Mouse (Mus musculus) intestine, embryonic 14.5 days (tissue): ENCODE results near the gene Iffo1. TPM values are rescaled to one million over a fixed set of nuclear protein-coding genes. Genes with fewer than 3 reads are reported as not detected.

Experiments
- ATAC-seq: fragments of 200-750 bp; cut with Nextera tagmentation; replicated peaks from 2 replicates; pipeline ENCODE4 v1.8.0; 2017; ENCODE audit warnings: low read depth, moderate number of reproducible peaks, moderate TSS enrichment, moderate library complexity; ENCODE audit not compliant: low FRiP score, low TSS enrichment
- DNase-seq: peaks from one replicate; pipeline ENCODE4 v3.0.0-alpha.2; 2018; ENCODE audit warnings: low spot score
- H3K27ac ChIP-seq: fragments of 300-500 bp; sonication (generic); 2 replicates; pipeline ENCODE4 v1.5.1; 2014; ENCODE audit warnings: low read depth, mild to moderate bottlenecking, control low read depth
- H3K27me3 ChIP-seq: fragments of 300-500 bp; sonication (generic); replicated peaks from 2 replicates; pipeline ENCODE4 v1.6.1; 2014; ENCODE audit warnings: low read length, control low read depth; ENCODE audit not compliant: control insufficient read depth, insufficient read depth
- H3K36me3 ChIP-seq: fragments of 300-500 bp; sonication (generic); 2 replicates; pipeline ENCODE4 v1.6.1; 2014; ENCODE audit warnings: low read length, control low read depth; ENCODE audit not compliant: control insufficient read depth, insufficient read depth
- H3K4me1 ChIP-seq: fragments of 300-500 bp; sonication (generic); replicated peaks from 2 replicates; pipeline ENCODE4 v1.6.1; 2014; ENCODE audit warnings: low read length, control low read depth, mixed read lengths; ENCODE audit not compliant: control insufficient read depth, insufficient read depth
- H3K4me2 ChIP-seq: fragments of 300-500 bp; sonication (generic); 2 replicates; pipeline ENCODE4 v1.6.1; 2014; ENCODE audit warnings: low read length
- H3K4me3 ChIP-seq: fragments of 300-500 bp; sonication (generic); 2 replicates; pipeline ENCODE4 v1.5.1; 2014; ENCODE audit warnings: low read depth, low read length, control low read depth, mixed read lengths
- H3K9ac ChIP-seq: fragments of 300-500 bp; sonication (generic); 2 replicates; pipeline ENCODE4 v1.6.1; 2014; ENCODE audit warnings: mild to moderate bottlenecking, low read length
- H3K9me3 ChIP-seq: fragments of 300-500 bp; sonication (generic); 2 replicates; pipeline ENCODE4 v1.6.1; 2016; ENCODE audit warnings: low read length, control low read depth; ENCODE audit not compliant: control insufficient read depth
- WGBS: fragments of 180-500 bp; shearing (Covaris S2); extraction: QIAGEN DNeasy Blood & Tissue Kit; methylation state at CpG from one replicate; pipeline ENCODE4 v1.1.7; 2014; 5-methylcytosine and 5-hydroxymethylcytosine counted together
- polyA plus RNA-seq: library from polyadenylated mRNA; unstranded; fragments of >200 nt; fragmentation: Nextera tagmentation; extraction: Ambion mirVana; gene quantifications from 2 replicates; pipeline ENCODE4 v1.2.1, GENCODE M21; 2014

Gene Iffo1
- polyA plus RNA-seq, 1 experiment from 2014 or later: 6.7 TPM

GRCm38 (mm10) chr6:125153682-125154081 is 8.6 kb downstream of the Iffo1 start:
- no peak for DNase-seq
- Histone ChIP-seq H3K4me1 (0 out of 2 replicates have a peak, but pooled peaks cover 4% of the 10 kb centered on the region), H3K4me3 (no peak overlapping the region), H3K36me3 (peaks cover 28% of the 10 kb centered on the region), H3K27me3 (no peaks in the 10 kb centered on the region), H3K27ac (no peak overlapping the region), H3K4me2 (no peak overlapping the region), H3K9ac (no peak overlapping the region), H3K9me3 (no peaks in the 10 kb centered on the region)
- no peak for ATAC-seq
- WGBS: 87% methylated on average over 4 of the region's 4 CpGs

- H3K4me3 ChIP-seq: no peak overlapping the region
- ATAC-seq: no peak
- no peaks in the 10 kb centered on the region for H3K27me3 ChIP-seq
- H3K4me2 ChIP-seq: no peak overlapping the region
- peaks cover 37% of the 10 kb centered on the region for H3K36me3 ChIP-seq
- no peaks in the 10 kb centered on the region for H3K9me3 ChIP-seq
- H3K27ac ChIP-seq: no peak overlapping the region
- no peaks in the 10 kb centered on the region for H3K4me1 ChIP-seq
- H3K9ac ChIP-seq: no peak overlapping the region
- DNase-seq: no peak
Measured at GRCm38 (mm10) chr6:125154550-125154949, 9.5 kb downstream of the Iffo1 start.

DNA sequence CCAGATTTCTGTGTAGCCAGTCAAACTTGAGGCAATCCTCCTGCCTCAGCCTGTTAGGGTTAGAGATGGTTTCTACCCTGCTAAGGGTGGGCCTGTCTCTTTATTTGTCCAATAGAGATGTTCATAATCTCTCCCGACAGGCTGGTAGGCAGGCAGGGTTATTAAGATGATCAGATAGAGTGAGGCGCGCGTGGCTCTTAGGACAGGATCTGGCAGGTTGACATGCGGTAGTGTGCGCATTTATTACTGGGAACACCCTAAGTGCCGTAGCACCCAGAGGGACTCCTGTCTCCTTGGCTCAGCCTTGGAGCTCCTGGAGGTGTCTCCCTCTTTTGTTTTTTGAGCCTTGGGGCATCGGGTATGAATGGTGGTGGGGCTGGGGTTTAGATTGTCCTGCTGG is 10.2 kb downstream of the Iffo1 start:
- H3K36me3 ChIP-seq: peaks cover 44% of the 10 kb centered on the region
- 71% methylated on average over 8 of the region's 8 CpGs for WGBS
- no peak overlapping the region for H3K9ac ChIP-seq
- no peak overlapping the region for H3K4me2 ChIP-seq
- no peak overlapping the region for H3K27ac ChIP-seq
- no peak for DNase-seq
- no peaks in the 10 kb centered on the region for H3K4me1 ChIP-seq
- no peak overlapping the region for H3K4me3 ChIP-seq
- H3K9me3 ChIP-seq: no peaks in the 10 kb centered on the region
- H3K27me3 ChIP-seq: no peaks in the 10 kb centered on the region
- ATAC-seq: no peak

- no peak overlapping the region for H3K27ac ChIP-seq
- no peak for DNase-seq
- H3K4me1 ChIP-seq: 0 out of 2 replicates have a peak, but pooled peaks cover 8% of the 10 kb centered on the region
- 81% methylated on average over 3 of the region's 3 CpGs for WGBS
- no peaks in the 10 kb centered on the region for H3K27me3 ChIP-seq
- no peak overlapping the region for H3K9ac ChIP-seq
- H3K9me3 ChIP-seq: no peaks in the 10 kb centered on the region
- no peak overlapping the region for H3K4me2 ChIP-seq
- no peak overlapping the region for H3K4me3 ChIP-seq
- H3K36me3 ChIP-seq: peaks cover 56% of the 10 kb centered on the region
- no peak for ATAC-seq
Measured at GRCm38 (mm10) chr6:125156491-125156890, 11.4 kb downstream of the Iffo1 start.

GRCm38 (mm10) chr6:125156903-125157614 is 12.0 kb downstream of the Iffo1 start:
- Histone ChIP-seq H3K4me1 (0 out of 2 replicates have a peak, but pooled peaks cover 8% of the 10 kb centered on the region), H3K9ac (no peak overlapping the region), H3K9me3 (no peaks in the 10 kb centered on the region), H3K27ac (no peak overlapping the region), H3K27me3 (no peaks in the 10 kb centered on the region), H3K4me2 (no peak overlapping the region), H3K4me3 (no peak overlapping the region), H3K36me3 (peaks cover 55% of the 10 kb centered on the region)
- no peak for DNase-seq
- 62% methylated on average over 7 of the region's 7 CpGs for WGBS
- no peak for ATAC-seq

GRCm38 (mm10) chr6:125158944-125159492 is 14.0 kb downstream of the Iffo1 start:
- Histone ChIP-seq H3K4me1 (peaks cover 17% of the 10 kb centered on the region), H3K36me3 (peaks cover 51% of the 10 kb centered on the region)
- DNase-seq: no peak

GRCm38 (mm10) chr6:125159773-125160557 is 14.9 kb downstream of the Iffo1 start:
- ATAC-seq (no peak), DNase-seq (no peak)
- no peaks in the 10 kb centered on the region for H3K9me3 ChIP-seq
- H3K9ac ChIP-seq: no peak overlapping the region
- no peak overlapping the region for H3K4me3 ChIP-seq
- peak overlapping the region; percentile 45; the same call in 1 of the 2 replicates for H3K27ac ChIP-seq
- peaks cover 19% of the 10 kb centered on the region for H3K4me1 ChIP-seq
- no peaks in the 10 kb centered on the region for H3K27me3 ChIP-seq
- H3K36me3 ChIP-seq: peaks cover 54% of the 10 kb centered on the region
- no peak overlapping the region for H3K4me2 ChIP-seq
- WGBS: 71% methylated on average over 7 of the region's 7 CpGs

More at GRCm38 (mm10) chr6:125158944-125159492, 14.0 kb downstream of the Iffo1 start:
- H3K9ac ChIP-seq: no peak overlapping the region
- no peak for ATAC-seq
- H3K4me3 ChIP-seq: no peak overlapping the region
- no peaks in the 10 kb centered on the region for H3K27me3 ChIP-seq
- no peak overlapping the region for H3K27ac ChIP-seq
- H3K4me2 ChIP-seq: no peak overlapping the region
- 85% methylated on average over 15 of the region's 15 CpGs for WGBS
- no peaks in the 10 kb centered on the region for H3K9me3 ChIP-seq

- H3K4me2 ChIP-seq: no peak overlapping the region
- H3K4me3 ChIP-seq: no peak overlapping the region
- DNase-seq: no peak
- peaks cover 19% of the 10 kb centered on the region for H3K4me1 ChIP-seq
- 42% methylated on average over 10 of the region's 10 CpGs for WGBS
- H3K27ac ChIP-seq: peak overlapping the region; percentile 45; the same call in 1 of the 2 replicates
- ATAC-seq: no peak
- H3K27me3 ChIP-seq: no peaks in the 10 kb centered on the region
- no peak overlapping the region for H3K9ac ChIP-seq
- H3K36me3 ChIP-seq: peaks cover 54% of the 10 kb centered on the region
- no peaks in the 10 kb centered on the region for H3K9me3 ChIP-seq
Measured at GRCm38 (mm10) chr6:125160558-125160853, 15.5 kb downstream of the Iffo1 start.
